Mouse (Mus musculus): ENCODE measurements at regions not wholly inside any gene's neighbourhood (a gene's known extent, or its start where the extent isn't known, plus 50 kb on each side); places are given as distances from the start of the nearest gene placed in this dataset.

GRCm38 (mm10) chr8:54451323-54452021 lies 77.9 kb upstream of the Asb5 start:
- POLR2A ChIA-PET: no interaction called here
- no peak for DNase-seq (ENCODE audit: low read depth, low spot score)
- no peak for TF ChIP-seq CTCF (IDR thresholded peaks at IDR 0.05)
- CTCF ChIA-PET: interaction anchor here (1.2 to 1.5 kb wide), 2 partner anchors 13 to 16 kb away, joined by 3 read pairs; no protein-coding TSS in a partner anchor
- no peak for ATAC-seq
- H3K27me3 ChIP-seq: peaks cover 4% of the 10 kb centered on the region
- in situ Hi-C loops (cut with MboI; ENCODE audit: low pct_unique_long_range_greater_than_20kb): no loop called here

- DNase-seq (ENCODE audit: low read depth, low spot score): no peak
- no peak for TF ChIP-seq CTCF (IDR thresholded peaks at IDR 0.05)
- in situ Hi-C loops (cut with MboI; ENCODE audit: low pct_unique_long_range_greater_than_20kb): no loop called here
- peaks cover 2% of the 10 kb centered on the region for H3K27me3 ChIP-seq
- ChIA-PET CTCF (no interaction called here), POLR2A (no interaction called here)
- no peak for ATAC-seq
Measured at GRCm38 (mm10) chr8:54464977-54465376, 64.4 kb upstream of the Asb5 start.

GRCm38 (mm10) chr8:54465458-54466102 lies 63.8 kb upstream of the Asb5 start:
- DNase-seq (ENCODE audit: low read depth, low spot score) (no peak), ATAC-seq (no peak)
- in situ Hi-C loops (cut with MboI; ENCODE audit: low pct_unique_long_range_greater_than_20kb): no loop called here
- POLR2A ChIA-PET: no interaction called here
- no peak for TF ChIP-seq CTCF (IDR thresholded peaks at IDR 0.05)
- peaks cover 3% of the 10 kb centered on the region for H3K27me3 ChIP-seq
- CTCF ChIA-PET: interaction anchor here (0.8 kb wide), 1 partner anchor 11 kb away, joined by 3 read pairs; no protein-coding TSS in a partner anchor

All from Patski (cell line).